Mouse (Mus musculus) right cerebral cortex, postnatal 36 days (tissue): ENCODE results near the gene C330007P06Rik.
A peak's percentile ranks its signal among the peaks of the same experiment; 100 is the strongest.
"Not testable (repeated sequence)": the region's sequence is repeated elsewhere in the genome, so short reads cannot be mapped to it uniquely, and the experiment has no call there.

Experiments
- DNase-seq, 2 experiments: peaks; one replicate each; pipeline ENCODE4 v3.0.0; 2022; ENCODE audit warnings: low spot score in 2 of 2, mixed read lengths in 1 of 2

The C330007P06Rik gene

DNA sequence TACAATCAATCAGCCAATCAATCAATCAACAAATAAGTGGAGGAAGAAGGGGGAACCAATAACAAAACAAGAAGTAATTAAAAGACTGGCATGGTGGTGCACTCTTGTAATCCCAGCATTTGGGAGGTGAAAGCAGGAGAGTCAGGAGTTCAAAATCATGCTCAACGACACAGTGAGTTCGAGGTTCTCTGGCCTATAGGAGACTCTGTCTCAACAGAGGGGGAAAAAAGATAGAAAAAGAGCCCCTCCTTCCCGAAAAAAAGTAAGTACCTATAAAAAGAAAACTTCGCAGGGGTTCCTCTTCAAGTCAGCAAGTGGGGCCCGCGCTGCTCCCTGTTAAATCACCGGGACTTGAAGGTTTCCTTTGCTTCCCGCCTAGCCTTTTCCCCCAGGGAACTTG, at the start of gene C330007P06Rik, which contains the start of gene Ube2a:
Gene C330007P06Rik (minus strand): TSS at position 347 of the 400 bp plus-strand sequence.
Gene Ube2a (plus strand): TSS at position 136 of the 400 bp plus-strand sequence.
- no peak for DNase-seq

DNA sequence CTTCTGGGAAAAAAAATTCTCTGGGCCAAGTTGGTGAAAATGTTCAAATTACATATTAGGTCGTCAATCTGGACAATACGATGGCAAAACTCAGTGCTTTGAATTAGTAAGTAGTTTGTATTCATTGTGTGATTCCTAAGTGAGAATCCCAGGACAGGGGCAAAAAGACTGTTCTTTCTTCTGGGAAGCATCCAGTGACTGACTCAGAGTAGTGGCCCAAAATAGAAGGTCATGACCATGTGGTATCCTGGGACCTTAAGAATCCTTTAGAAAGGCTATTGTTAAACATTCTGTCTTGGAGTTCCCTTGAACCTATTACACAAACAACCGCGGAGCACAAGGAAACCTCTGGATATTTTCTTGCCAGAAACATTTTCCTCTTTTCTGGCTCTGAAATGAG, 47.4 kb upstream of the C330007P06Rik start:
- no peak for DNase-seq

DNA sequence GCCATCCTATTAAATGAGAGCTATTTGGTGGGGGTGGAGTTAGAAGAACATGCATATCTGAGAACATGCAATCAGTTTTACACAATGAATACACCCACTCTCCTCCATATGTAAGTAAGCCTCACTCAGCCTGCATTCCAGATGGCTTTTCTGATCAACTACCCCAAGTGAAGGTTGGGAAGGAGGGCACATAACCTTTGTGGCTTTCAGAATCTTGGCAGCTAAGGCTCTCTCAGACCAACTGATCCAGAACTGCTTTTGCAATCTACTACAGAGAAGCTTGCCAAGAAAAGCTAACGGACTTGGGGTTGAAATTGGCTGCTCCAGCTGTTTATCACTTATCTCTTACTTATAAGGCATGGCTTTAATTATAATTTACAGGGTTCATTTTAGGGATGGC, 43.8 kb upstream of the C330007P06Rik start:
- no peak for DNase-seq

DNA sequence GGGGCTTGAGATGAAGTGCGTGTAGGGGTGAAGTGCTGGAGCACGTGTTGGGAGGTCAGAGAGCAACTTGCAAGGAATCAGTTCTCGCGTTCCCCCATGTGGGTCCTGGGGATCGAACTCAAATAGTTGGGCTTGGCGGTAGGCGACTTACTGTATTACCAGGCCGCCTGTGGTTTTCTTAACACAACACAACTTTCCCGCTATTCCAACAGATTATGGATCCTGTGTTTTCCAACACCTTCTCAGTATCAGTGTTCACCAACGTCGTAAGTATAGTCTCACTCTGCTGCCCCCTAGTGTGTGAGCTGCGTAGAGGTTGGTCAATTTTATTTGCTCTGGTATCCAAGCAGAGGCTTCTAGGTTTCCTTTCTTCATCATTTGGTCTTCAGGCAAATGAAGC, 37.4 kb upstream of the C330007P06Rik start:
- DNase-seq = no peak

DNA sequence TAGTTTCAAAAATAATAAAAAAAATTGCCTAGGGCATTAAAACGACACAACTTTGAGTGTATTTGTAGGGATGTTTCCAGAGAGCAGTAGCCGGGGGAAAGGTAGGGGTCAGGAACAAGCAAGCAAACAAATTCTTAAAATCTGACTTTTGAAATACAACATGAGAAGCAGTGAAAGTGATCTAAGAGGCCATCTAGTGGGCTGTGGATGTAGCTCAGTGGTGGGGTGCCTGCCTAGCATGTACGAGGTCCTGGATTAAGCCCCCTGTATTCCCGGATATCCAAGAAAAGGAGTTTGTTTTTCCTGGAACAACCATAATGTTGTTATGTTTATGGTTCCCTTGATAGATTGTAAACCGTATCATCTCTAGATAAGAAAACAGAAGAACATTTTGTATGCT, 32.6 kb upstream of the C330007P06Rik start:
- DNase-seq = no peak

DNA sequence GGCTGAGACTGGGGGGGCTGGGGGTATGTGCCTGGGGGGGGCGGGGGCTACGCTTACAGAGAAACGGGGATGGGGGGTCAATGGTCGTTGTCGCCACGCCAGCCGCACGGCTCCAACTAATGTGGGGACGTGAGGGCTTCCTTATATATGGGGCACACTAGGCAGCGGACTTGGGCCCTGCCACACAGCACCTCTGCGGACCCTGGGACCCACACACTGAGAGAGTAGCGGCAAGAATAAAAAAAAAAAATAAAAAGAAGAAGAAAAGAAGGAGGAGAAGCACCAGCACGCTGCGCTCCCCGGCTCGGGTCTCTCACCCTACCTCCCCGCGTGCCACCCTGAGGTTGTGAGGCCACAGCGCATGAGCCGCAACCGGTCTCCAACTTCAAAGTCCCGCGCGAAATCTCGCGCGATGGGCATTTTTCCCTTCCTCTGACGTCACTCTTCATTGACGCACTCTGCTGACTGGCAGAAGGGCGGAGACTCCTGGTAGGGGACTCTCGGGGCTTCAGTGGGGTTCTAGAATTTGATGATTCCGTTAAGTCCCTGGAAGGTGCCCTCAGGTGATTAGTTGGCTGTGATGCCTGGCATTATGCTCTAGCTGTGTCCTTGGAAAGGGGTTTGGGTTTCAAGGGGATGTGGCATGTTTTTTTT, 29.3 kb upstream of the C330007P06Rik start:
- peak; percentile 88 to 90 for DNase-seq

DNA sequence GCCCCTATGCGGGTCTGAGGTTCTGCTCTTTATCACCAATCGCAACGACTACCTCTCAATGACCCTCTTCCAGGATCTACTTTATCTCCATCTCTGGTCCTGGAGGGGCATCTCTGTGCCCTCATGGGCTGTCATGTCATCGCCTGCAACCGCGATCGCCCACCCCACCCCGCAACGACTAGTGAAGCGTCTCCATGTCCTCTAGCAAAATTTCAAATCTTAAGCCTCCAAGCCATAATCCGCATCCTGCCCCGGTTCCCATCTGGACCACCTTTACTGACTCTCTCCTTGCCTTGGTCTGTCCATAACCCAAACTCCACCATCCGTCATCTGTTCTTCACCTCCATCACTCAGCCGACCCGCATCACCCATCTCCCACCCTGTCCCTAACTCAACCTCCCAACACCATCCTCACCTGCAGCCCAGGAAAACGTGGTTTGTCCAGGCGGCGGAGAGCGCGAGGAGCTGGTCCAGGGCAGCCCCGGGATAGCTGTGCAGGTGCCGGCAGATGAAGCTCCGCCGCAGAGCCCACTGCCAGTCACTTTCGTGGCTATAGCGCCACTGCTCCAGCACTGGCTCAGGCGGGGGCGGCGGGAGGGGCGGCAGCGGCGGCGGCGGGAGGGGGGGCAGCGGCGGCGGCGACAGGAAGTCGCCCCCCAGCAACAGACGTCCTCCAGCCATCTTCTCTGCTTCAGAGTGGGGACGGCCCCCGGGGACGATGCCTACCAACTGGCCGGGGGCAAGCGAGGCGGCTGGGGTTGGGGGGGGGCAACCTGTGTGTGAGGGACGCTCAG, 28.6 kb upstream of the C330007P06Rik start, which contains the start of gene Nkrf:
Gene Nkrf (minus strand): TSS at position 579 of the 794 bp plus-strand sequence.
- DNase-seq = peak; percentile 8 to 32

DNA sequence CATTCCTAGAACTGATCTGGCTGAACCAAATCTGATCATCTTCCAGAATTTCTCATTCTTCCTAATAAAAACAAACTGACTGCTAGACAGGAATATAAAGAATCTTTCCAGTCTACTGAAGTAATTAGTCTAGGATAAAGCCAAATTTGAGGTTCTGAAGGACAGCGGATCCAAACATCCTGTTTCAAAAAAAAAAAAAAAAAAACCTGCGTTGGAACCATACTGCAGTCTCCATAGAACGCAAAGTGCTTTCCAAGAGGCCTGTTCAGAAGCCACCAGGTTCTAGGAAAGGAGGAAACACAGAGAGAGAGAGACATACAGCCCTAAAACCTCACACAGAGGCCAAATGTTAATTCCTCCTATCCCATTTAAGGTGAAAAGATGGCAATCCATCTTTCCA, 27.7 kb upstream of the C330007P06Rik start:
- no peak for DNase-seq

DNA sequence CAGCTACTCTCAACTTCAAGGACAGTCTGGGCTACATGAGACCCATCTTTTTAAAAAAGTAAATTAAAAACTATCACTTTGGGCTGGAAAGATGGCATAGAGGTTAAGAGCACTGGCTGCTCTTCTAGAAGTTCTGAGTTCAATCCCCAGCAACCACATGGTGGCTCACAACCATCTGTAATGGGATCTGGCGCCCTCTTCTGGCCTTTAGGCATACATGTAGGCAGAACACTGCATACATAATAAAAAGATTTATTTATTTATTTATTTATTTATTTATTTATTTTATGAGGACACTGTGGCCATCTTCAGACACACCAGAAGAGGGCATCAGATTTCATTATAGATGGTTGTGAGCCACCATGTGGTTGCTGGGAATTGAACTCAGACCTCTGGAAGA, 25.0 kb upstream of the C330007P06Rik start:
- not testable (repeated sequence) for DNase-seq

DNA sequence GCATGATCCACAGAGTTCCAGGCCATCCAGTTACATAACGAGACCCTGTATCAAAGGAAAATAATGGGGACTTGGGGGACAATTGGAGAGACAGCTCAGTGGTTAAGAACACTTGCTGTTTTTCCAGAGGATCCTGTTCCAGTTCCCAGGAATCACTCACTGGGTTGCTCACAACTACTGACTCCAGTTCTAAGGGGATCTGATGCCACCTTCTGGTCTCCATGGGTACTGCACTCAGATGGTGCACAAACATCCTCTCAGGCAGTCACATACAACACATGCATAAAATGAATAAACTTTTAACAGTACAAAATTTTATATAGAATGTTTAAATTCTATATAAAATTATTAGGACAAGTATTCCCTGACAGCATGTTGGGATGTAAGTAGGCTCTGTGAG, 10.8 kb upstream of the C330007P06Rik start:
- no peak for DNase-seq

DNA sequence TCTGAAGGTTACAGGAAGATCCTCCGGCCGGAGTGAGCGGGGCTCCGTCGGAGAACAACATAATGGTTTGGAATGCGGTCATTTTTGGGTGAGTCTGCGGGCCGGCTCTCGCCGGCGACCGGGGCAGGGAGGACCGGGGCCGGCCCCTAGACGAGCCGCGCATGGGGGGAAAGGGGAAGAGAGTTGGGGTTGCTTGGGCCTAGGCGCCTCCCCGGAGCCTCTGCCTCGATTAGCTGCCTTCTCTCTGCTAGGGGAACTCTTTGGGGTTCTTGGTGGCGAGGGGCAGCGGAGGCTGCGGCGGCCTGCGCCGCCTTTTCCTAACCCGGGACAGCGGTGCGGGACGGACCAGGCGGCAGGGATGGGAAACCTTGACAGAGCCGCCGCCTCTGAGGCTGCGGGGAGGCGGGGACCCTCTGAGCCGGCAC, 805 bp upstream of the C330007P06Rik start:
- no peak for DNase-seq

DNA sequence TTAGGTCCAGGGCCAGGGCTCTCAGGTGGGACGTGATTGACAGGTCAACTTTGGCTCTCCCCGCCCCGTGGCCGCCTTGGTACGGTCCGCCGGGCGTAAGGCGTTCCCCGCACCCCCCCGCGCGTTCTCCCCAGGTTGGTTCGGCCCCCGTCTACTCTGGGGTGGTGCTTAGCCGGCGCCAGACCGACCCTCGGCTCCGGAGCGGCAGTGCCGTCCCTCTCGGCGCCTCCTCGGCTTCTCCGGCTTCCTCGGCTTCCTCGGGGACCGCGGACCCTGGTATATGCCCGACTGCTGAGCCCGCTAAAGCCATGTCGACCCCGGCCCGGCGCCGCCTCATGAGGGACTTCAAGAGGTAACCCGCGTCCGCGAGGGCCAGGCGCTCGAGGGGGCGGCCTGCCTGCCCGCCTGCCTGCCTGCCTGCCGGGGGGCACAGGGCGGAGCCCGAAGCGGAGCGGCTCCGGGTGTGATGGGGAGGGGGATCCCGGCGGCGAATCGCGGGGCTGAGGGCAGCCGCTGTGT, 326 bp upstream of the C330007P06Rik start:
- DNase-seq = peak; percentile 72 to 80

DNA sequence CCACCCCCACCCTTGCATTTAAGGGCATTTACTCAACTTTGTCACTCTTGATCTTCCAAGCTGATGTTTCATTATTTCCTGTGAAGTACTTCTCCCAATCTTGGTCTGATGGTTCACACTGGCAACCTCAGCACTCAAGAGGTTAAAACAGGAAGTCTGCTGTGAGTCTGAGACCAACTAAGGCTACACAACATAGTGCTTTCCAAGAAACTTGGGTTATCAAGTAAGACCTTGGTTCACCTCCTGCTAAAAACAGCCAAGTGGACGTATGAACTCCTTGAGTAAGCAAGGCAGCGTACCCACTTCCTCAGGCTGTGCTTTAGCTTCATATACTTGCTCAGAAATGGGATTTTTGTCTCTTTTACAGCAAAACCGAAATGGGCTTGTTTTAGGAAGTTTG, 3.5 kb downstream of the C330007P06Rik start:
- no peak for DNase-seq

DNA sequence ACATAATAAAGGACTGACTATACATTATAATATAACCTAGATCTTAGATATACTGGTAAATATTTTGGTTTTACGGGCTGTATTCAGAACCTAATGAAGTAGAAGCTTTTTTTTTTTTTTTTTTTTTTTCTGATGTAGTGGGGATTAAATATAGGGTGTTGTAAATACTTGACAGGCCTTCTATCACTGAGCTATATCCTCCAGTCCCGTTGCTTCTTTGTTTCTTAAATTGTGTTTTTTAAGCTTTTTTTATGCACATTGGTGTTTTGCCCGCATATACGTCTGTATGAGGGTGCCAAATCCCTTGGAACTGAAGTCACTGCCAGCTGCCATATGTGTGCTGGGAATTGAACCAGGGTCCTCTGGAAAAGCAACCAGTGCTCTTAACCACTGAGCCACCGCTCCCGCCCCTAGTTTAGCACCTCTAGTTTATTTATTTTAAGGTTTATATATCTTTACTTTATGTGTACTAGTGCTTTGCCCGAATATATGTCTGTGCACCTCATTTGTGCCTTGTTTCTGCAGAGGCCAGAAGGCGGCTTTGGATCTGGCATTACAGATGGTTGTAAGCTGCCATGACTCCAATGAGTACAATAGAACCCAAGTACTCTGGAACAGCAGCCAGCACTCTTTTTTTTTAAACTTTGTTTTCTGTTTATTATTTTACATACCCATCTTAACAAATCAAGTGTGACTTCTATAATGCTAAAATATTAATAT, 9.1 kb downstream of the C330007P06Rik start:
- no peak for DNase-seq

DNA sequence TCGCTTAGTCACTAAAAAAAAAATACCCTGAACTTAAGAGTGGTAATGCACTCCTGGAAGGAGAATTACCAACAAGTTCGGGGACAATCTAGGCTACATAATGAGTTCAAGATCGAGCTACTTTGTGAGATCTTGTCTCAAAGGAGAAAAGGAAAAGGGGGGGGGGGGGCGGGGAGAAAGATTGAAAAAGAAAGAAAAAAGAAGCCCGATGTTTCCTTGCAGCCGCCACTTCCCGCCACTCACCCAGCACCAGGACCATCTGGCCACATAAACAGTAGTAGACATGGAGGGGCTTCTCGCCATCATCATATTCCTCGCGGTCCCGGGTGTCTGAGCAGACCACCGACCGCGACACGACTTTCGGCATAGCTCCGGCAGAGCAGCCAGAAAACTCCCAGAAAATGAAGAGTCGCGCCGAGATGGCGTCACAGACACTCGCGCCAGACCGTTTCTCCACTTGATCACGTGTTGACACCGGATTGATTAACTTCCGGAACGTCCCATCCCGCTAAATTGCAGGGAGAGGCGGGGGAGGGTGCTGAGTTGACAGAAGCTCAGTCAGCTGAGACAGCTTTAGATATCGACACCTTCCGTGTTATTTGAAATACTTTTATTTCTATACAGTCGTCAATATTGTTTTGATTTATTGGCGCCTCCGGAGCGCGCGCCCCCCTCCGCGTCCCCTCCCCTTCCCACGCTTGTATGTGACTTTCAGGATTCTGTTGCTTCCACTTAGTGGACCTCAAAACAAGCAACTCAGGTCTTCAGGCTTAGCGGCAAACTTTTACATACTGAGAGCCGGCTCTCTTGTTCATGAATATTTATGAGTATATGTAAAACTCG, 9.9 kb downstream of the C330007P06Rik start:
- DNase-seq = peak; percentile 76 to 78

DNA sequence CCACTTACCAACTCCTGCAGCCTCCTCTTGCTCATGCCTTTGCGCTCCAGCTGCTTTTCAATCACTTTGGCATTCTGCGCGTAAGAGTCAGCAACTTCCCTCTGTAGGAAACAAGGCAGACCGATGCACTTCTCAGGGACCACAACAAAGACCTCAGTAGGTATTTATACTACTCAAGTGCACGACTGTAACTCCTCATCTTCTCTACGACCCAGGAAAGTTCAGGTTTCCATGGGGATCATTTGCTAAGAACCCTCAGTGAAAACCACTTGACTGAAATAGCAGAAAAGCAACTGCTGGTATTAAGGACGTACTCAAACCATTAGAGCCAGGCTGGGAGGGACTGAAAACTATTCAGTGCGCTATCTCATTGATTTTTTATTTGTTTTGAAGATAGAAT, 21.3 kb downstream of the C330007P06Rik start:
- DNase-seq = no peak

DNA sequence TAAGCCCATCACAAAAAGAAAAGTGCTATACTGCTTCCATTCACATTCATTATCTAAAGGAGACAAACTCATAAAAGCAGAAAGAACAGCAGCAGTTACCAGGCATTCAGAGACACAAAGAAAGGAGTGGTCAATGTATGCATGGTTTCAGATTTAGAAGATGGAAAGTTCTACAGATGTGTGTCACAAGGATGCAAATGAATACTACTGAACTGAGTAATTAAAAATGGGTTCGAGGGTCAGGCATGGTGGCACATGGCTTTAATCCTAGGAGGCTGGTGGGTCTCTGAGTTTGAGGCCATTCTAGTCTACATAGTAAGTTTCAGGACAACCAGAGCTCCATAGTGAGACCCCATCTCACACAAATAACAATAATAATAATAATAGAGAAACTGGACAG, 26.8 kb downstream of the C330007P06Rik start:
- no peak for DNase-seq

DNA sequence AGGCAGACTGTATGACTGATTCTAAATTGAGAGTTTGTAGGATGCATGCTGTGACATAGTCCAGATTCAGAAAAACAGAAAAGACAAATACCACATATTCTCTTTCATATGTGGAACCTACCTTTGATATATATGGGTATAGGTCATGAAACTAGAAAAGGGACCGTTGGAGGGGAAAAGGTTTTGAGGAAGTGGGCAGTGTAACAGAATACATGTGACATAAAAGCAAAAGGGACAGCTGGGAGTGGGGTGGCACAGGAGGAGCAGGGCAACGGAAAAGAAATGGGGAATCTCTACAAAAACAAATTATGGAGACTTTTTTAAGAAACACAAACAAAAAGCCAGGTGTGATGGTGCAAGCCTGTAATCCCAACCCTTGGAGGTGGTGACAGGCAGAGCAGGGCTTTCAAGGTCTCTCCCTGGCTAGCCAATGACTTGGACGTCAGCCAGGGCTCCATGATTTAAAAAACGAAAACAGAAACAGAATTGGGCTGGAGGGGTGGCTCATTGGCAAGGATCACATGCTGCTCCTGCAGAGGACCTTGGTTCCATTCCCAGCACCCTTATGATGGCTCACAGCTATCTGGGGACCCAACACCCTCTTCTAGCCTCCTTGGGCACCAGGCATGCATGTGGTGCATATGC, 30.4 kb downstream of the C330007P06Rik start:
- DNase-seq = no peak

DNA sequence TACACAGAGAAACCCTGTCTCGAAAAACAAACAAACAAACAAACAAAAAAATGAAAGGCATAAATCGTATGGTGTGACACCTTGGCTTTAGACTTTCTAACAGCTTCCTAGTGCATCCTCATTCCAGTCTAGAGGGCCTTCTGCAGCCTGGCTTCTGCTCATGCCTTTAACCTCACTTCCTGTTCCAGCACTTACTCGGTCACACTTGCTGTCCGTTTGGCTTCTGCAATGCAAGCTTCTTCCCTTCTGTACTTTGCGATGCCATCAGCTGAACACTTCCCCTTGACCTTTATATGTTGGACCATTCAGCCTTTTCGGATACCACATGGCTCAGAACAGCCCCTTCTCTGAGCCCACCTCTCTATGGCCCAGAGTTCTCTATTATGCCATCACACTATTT, 32.2 kb downstream of the C330007P06Rik start:
- no peak for DNase-seq

DNA sequence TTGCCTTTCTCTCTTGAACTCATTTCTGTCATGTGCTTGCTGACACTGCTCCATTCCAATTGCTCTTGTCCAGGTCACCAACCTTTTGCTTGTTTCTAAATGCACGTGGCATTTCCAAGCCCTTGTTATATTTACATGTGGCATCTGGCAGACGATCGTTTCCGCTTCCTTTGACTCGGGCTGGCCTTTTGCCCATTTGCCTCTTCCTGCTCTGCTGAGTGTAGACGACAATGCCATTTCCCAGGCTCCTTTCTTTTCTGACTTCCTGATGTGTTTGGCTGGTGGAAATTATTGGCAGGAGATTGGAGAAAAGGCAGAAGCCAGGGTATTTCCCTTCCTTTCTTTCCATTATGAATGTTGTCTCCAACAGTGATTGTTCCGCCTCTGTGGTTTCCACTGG, 34.5 kb downstream of the C330007P06Rik start:
- no peak for DNase-seq
